Mouse (Mus musculus): ENCODE measurements around the gene Thap11.

- TF ChIP-seq CTCF (IDR thresholded peaks at IDR 0.05; ENCODE audit: low read depth, low read length) (peak; percentile 76), POLR2A (IDR thresholded peaks at IDR 0.05; ENCODE audit: insufficient read depth, low read length) (no peak)
Measured at GRCm38 (mm10) chr8:105854715-105855216, at the start of gene Thap11.
